Mouse (Mus musculus) liver, postnatal 0 days (tissue): ENCODE results near the gene Dsp. TPM values are rescaled to one million over a fixed set of nuclear protein-coding genes. Genes with fewer than 3 reads are reported as not detected.

ENCODE experiments used
- ATAC-seq: fragments of 200-750 bp; cut with Nextera tagmentation; 2 replicates; pipeline ENCODE4 v1.8.0; 2017; ENCODE audit warnings: mild to moderate bottlenecking, moderate library complexity
- DNase-seq: peaks from one replicate; pipeline ENCODE4 v3.0.0-alpha.2; 2016
- H3K27ac ChIP-seq: fragments of 300-500 bp; sonication (generic); 2 replicates; pipeline ENCODE4 v1.5.1; 2014; ENCODE audit warnings: antibody characterized with exemption, moderate library complexity, mild to moderate bottlenecking, low read depth
- H3K27me3 ChIP-seq: fragments of 300-500 bp; sonication (generic); 2 replicates; pipeline ENCODE4 v1.6.1; 2014; ENCODE audit warnings: low read length, control low read depth, mixed read lengths; ENCODE audit not compliant: insufficient read depth
- H3K36me3 ChIP-seq: fragments of 300-500 bp; sonication (generic); replicated peaks from 2 replicates; pipeline ENCODE4 v1.6.1; 2014; ENCODE audit warnings: mild to moderate bottlenecking, control low read depth, low read length, moderate library complexity, mixed read lengths; ENCODE audit not compliant: insufficient read depth
- H3K4me1 ChIP-seq: fragments of 300-500 bp; sonication (generic); 2 replicates; pipeline ENCODE4 v1.6.1; 2014; ENCODE audit warnings: antibody characterized with exemption, mild to moderate bottlenecking, control low read depth; ENCODE audit not compliant: insufficient read depth
- H3K4me2 ChIP-seq: fragments of 300-500 bp; sonication (generic); 2 replicates; pipeline ENCODE4 v1.6.1; 2014; ENCODE audit warnings: low read depth, mild to moderate bottlenecking, low read length, moderate library complexity, mixed read lengths
- H3K4me3 ChIP-seq: fragments of 300-500 bp; sonication (generic); 2 replicates; pipeline ENCODE4 v1.5.1; 2014; ENCODE audit warnings: low read depth, low read length
- H3K9ac ChIP-seq: fragments of 300-500 bp; sonication (generic); replicated peaks from 2 replicates; pipeline ENCODE4 v1.6.1; 2014; ENCODE audit warnings: mild to moderate bottlenecking, moderate library complexity
- H3K9me3 ChIP-seq: fragments of 300-500 bp; sonication (generic); 2 replicates; pipeline ENCODE4 v1.6.1; 2016; ENCODE audit warnings: mild to moderate bottlenecking, control low read depth, low read length, mixed read lengths
- CTCF ChIP-seq: sonication (generic); IDR thresholded peaks from 2 replicates; pipeline ENCODE4 v1.5.1; 2016; ENCODE audit warnings: antibody characterized with exemption, low read depth
- EP300 ChIP-seq: IDR thresholded peaks from 2 replicates; pipeline ENCODE4 v1.6.1; 2016; ENCODE audit warnings: antibody characterized with exemption, low read depth, mild to moderate bottlenecking
- WGBS: fragments of 180-500 bp; shearing (Covaris S2); extraction: QIAGEN DNeasy Blood & Tissue Kit; methylation state at CpG from one replicate; pipeline ENCODE4 v1.1.7; 2014; ENCODE audit not compliant: insufficient replicate concordance; 5-methylcytosine and 5-hydroxymethylcytosine counted together
- polyA plus RNA-seq: library from polyadenylated mRNA; unstranded; fragments of >200 nt; fragmentation: Nextera tagmentation; extraction: Ambion mirVana; gene quantifications from 2 replicates; pipeline ENCODE4 v1.2.1, GENCODE M21; 2015

The Dsp gene
- polyA plus RNA-seq, 1 experiment from 2014 or later: 1.9 TPM

DNA sequence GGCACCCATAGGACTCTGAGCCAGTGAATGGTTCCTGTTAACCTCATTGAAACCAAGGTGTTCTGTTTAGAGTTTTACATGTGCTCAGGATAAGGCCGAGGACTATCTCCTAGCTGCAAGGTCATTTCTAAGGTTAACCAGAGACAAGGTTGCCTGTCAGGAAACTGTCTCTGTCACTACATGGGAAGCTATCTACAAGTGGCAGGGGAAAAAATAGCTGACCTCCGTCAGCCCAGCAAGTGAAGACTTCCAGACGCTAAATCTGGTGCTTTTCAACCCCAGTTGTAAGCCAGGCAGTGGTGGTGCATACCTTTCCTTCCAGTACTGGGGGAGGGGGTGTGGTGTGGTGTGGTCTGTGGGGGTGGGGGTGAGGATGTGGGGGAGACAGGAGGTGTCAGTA is 2.7 kb upstream of the Dsp start:
- Histone ChIP-seq H3K4me1 (peaks cover 13% of the 10 kb centered on the region), H3K9ac (no peak overlapping the region), H3K36me3 (no peaks in the 10 kb centered on the region), H3K27ac (no peak overlapping the region), H3K4me3 (no peak overlapping the region), H3K27me3 (peaks cover 25% of the 10 kb centered on the region), H3K4me2 (no peak overlapping the region), H3K9me3 (no peaks in the 10 kb centered on the region)
- WGBS: 39% methylated on average over 3 of the region's 3 CpGs
- no peak for DNase-seq
- no peak for ATAC-seq
- TF ChIP-seq CTCF: no peak

DNA sequence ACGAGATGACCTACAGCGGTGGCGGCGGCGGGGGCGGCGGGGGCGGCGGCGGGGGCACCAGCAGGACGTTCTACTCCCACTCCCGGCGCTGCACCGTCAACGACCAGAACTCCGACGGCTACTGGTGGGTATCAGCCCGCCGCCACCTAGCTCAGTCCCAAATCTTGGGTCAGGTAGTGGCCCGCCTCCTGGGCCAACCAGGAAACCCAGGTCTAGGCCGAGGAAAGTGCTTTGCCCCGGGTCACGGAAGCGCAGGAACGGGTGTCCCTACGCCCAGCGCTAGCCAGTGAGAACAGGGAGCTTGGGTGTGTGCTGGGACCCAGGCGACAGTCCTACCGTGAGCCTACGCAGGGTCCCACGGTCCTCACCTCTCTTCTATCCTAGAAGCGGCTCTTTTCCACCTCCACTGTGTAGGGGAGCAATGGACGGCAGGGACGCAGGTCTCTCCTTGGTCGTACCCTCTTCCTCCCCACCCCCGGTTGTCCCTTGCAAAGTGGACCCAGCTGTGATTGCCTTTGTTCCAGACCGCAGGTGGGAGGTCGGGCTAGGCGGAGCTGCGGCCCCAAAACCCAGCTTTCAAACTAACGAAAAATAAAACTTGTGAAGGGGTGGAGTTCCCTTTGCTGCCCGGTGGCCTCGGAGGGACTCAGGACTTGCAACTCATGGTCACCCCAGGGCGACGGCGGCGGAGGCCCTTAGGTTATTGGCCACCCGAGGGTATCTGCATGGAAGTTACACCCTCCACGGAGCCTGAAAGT is 756 bp downstream of the Dsp start:
- H3K4me1 ChIP-seq: peaks cover 13% of the 10 kb centered on the region
- H3K36me3 ChIP-seq: no peaks in the 10 kb centered on the region
- peak overlapping the region; percentile 84 for H3K27ac ChIP-seq
- DNase-seq (peak; percentile 39), ATAC-seq (peak; percentile 53)
- no peaks in the 10 kb centered on the region for H3K9me3 ChIP-seq
- TF ChIP-seq EP300 (no peak), CTCF (no peak)
- peaks cover 25% of the 10 kb centered on the region for H3K27me3 ChIP-seq
- WGBS: 1% methylated on average over 35 of the region's 49 CpGs
- H3K9ac ChIP-seq: peak overlapping the region; percentile 58
- H3K4me3 ChIP-seq: peak overlapping the region; percentile 56
- peak overlapping the region; percentile 80 for H3K4me2 ChIP-seq

DNA sequence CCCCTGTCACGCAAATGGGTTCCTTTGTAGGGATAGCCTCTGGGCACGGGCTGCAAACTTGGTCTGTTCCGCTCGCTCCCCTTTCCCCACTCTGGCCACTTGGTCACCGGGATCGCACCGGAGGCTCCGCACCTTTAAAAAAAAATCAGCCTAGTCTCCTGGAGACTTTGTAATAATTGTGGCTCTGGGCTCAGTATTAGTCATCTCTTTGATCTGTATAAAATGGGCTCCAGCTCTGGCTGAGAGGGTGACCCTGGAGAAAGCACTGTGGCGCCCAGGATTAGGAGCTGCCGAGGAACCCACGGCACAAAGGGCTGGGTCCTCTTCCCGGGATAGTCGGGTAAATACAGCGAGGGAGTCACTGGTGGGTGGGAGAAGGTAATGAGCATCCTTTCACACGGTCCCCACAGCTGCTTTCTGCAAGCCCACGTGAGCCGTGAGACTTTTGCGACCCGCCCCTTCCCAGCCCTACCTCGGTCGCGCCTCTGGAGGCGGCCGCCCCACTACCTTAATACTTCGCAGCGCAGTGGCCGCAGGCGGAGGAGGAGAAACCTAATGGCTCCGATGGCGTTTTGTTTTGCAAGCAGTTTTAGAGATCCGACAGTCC is 1.4 kb downstream of the Dsp start:
- DNase-seq: peak; percentile 44
- peak overlapping the region; percentile 84; the same call in 1 of the 2 replicates for H3K27ac ChIP-seq
- H3K4me3 ChIP-seq: peak overlapping the region; percentile 56
- H3K9ac ChIP-seq: peak overlapping the region; percentile 58
- H3K9me3 ChIP-seq: no peaks in the 10 kb centered on the region
- H3K36me3 ChIP-seq: no peaks in the 10 kb centered on the region
- 2% methylated on average over 31 of the region's 31 CpGs for WGBS
- peaks cover 13% of the 10 kb centered on the region for H3K4me1 ChIP-seq
- no peak for ATAC-seq
- no peak for TF ChIP-seq CTCF
- no peak for TF ChIP-seq EP300
- peaks cover 25% of the 10 kb centered on the region for H3K27me3 ChIP-seq
- peak overlapping the region; percentile 80 for H3K4me2 ChIP-seq

DNA sequence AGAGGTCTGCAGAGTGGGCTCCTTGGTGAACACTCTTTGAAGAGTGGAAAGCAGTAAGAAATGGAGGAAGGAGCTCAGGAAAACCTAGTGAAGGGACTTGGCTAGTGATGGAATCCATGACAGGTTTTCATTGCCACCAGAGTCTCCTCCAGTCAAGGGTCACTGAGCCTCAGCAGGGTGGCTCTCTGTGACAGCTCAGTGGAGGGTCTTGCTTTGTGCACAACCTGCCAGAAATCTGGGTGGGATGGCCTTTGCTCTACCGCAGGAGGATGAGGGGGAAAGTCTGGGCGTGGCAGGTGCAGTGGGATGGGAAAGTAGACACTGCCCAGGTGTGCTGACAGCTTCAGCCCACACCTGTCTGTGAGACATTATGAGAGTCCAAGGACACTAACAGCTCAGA is 4.4 kb downstream of the Dsp start:
- Histone ChIP-seq H3K27ac (no peak overlapping the region), H3K4me2 (no peak overlapping the region), H3K27me3 (peaks cover 21% of the 10 kb centered on the region), H3K4me3 (no peak overlapping the region), H3K9ac (no peak overlapping the region), H3K9me3 (no peaks in the 10 kb centered on the region), H3K4me1 (peaks cover 11% of the 10 kb centered on the region), H3K36me3 (no peaks in the 10 kb centered on the region)
- TF ChIP-seq CTCF (no peak), EP300 (no peak)
- no peak for ATAC-seq
- WGBS: 41% methylated on average over 2 of the region's 2 CpGs
- no peak for DNase-seq

DNA sequence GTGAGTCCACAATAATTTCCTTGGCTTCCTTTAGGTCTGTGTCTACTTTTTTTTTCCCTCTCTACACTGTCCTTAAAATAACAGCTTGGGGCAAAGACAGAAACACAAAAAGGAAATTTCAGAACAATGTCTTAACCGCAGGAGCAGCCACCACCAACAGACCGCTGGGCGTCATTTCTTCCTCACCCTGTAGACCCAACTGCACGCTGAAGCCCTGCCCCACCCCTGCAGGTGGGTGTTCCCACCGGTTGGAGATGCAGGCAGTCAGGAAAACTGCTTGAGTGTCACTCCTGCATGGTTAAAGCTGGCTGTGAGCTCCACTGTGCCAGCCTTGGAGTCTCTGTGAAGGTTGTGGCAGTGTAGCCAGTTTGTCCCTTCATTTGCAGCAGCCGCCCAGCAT is 6.5 kb downstream of the Dsp start:
- H3K9ac ChIP-seq: no peak overlapping the region
- H3K4me2 ChIP-seq: no peak overlapping the region
- no peaks in the 10 kb centered on the region for H3K4me1 ChIP-seq
- DNase-seq: peak; percentile 19
- H3K4me3 ChIP-seq: no peak overlapping the region
- ATAC-seq: no peak
- no peak overlapping the region for H3K27ac ChIP-seq
- H3K9me3 ChIP-seq: no peaks in the 10 kb centered on the region
- TF ChIP-seq EP300: no peak
- TF ChIP-seq CTCF: no peak
- no peaks in the 10 kb centered on the region for H3K36me3 ChIP-seq
- peaks cover 1% of the 10 kb centered on the region; the same call in 1 of the 2 replicates for H3K27me3 ChIP-seq
- 22% methylated on average over 6 of the region's 6 CpGs for WGBS

DNA sequence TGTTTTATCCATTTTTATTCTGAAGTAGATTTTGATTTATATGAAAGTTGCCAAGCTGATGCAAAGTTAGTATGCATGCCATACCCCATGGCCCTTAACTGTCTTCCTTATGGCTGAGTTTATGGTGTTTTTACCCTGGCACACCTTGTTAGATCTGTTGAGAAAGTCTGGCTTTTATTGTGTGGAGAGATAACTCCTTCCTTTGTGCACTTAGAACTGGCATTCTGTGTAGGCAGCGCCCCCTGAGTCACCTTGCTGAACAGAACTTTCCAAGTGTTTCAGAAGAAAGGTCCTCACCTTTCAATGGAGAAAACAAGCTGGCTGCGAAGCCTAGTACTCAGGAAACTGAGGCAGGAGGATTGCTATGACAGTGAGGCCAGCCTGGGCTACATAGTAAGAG is 10.9 kb downstream of the Dsp start:
- Histone ChIP-seq H3K4me1 (no peaks in the 10 kb centered on the region), H3K27ac (no peak overlapping the region), H3K9ac (no peak overlapping the region), H3K27me3 (no peaks in the 10 kb centered on the region), H3K36me3 (no peaks in the 10 kb centered on the region; the same call in 1 of the 2 replicates), H3K4me2 (no peak overlapping the region), H3K4me3 (no peak overlapping the region), H3K9me3 (no peaks in the 10 kb centered on the region)
- DNase-seq (no peak), ATAC-seq (no peak)
- 76% methylated on average over 2 of the region's 2 CpGs for WGBS
- TF ChIP-seq CTCF: no peak
- TF ChIP-seq EP300: no peak
